Mouse (Mus musculus) C2C12 (cell line): ENCODE results near the gene Sv2a.

ENCODE experiments used
- CEBPB ChIP-seq: IDR thresholded peaks from one replicate; pipeline ENCODE4 v1.6.1; 2011; ENCODE audit warnings: low read depth, mild to moderate bottlenecking, control low read depth, moderate library complexity
- CTCF ChIP-seq: IDR thresholded peaks from one replicate; pipeline ENCODE4 v1.5.1; 2011; ENCODE audit not compliant: control insufficient read depth, insufficient read depth, insufficient read length
- FOSL1 ChIP-seq: IDR thresholded peaks from one replicate; pipeline ENCODE4 v1.8.0; 2011; ENCODE audit warnings: mild to moderate bottlenecking, low read length; ENCODE audit not compliant: poor library complexity, insufficient read depth, severe bottlenecking
- MAX ChIP-seq: IDR thresholded peaks from one replicate; pipeline ENCODE4 v1.6.1; 2011; ENCODE audit warnings: mild to moderate bottlenecking, control low read depth
- MYOD1 ChIP-seq: IDR thresholded peaks from one replicate; pipeline ENCODE4 v1.6.1; 2011; ENCODE audit warnings: low read depth; ENCODE audit not compliant: control insufficient read depth, insufficient read length
- MYOG ChIP-seq: IDR thresholded peaks from one replicate; pipeline ENCODE4 v1.6.1; 2011; ENCODE audit not compliant: control insufficient read depth, insufficient read length; ENCODE audit errors: extremely low read depth
- USF1 ChIP-seq: IDR thresholded peaks from one replicate; pipeline ENCODE4 v1.6.1; 2011; ENCODE audit warnings: low read depth, mild to moderate bottlenecking, control low read depth, moderate library complexity

DNA sequence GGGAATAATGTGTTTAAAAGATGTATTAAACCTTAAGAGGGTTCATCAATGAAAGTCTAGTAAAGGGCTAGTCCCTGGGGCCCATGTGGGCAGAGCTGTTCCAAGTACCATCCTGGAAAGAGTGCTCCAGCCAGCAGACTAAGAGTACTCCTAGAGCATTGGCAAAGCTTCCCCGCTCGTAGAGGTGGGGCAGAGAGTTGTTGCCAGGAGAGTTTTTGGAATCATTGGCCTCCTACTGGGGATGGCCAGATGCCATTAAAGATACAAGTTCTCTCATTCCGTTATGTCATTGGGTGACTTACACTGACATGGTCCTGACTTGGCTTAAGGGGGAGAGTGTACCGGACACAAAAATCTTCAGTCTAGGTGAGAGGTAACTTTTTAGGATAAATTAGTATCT lies 1.4 kb upstream of the Sv2a start:
- TF ChIP-seq CTCF, result no peak
- TF ChIP-seq USF1, result no peak
- TF ChIP-seq CEBPB, result no peak
- TF ChIP-seq MAX, result no peak
- no peak for TF ChIP-seq MYOD1
- TF ChIP-seq MYOG, result no peak
- TF ChIP-seq FOSL1, result no peak
